Comparison of ENCODE assay signal across 25 mouse cellular contexts in the genomic region with DNA sequence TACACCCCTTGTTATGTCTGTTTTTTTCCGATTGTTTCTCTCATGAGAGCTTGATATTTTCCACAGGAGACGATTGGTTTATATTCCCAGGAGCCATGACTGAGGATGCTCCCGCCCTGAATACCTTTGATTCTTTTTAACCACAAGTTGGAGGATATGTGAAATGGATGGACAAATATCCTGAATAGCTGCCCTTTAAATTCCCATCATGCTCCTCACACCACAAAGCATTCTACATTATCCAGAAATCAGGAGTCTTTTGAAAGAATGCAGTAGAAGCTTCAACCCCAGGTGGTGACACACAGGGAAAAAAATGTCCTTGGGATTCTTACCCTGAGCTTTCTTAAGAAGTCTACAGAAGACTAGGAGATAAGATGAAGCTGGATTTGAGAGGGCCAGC.
"Had no signal": no experiment of that assay in that cellular context is flagged by ENCODE, and none has a peak within 500 bp of the region (broad histone marks: within the 10 kb centered on the region; RNA-seq: fewer than 3 reads in every experiment).

No protein-coding gene starts in this region.

- DNase-seq: gastrocnemius, postnatal 14 days; gastrocnemius, postnatal 36 days; heart, adult 11 months; heart, adult 2 months; heart, postnatal 14 days; heart, postnatal 36 days; kidney, adult 11 months; kidney, adult 2 months; kidney, adult 9 months; kidney, postnatal 14 days; kidney, postnatal 36 days; layer of hippocampus, adult 9-11 months; layer of hippocampus, postnatal 36 days; left cerebral cortex, postnatal 4 days had no signal

- H3K27ac ChIP-seq: heart, adult 2 months; heart, embryonic 13.5 days; heart, embryonic 15.5 days; hindbrain, embryonic 13.5 days; hindbrain, embryonic 15.5 days; hindbrain, postnatal 0 days; kidney, embryonic 15.5 days; kidney, postnatal 0 days; limb, embryonic 13.5 days; limb, embryonic 15.5 days; liver, embryonic 12.5 days; liver, embryonic 14.5 days had no signal

- H3K4me3 ChIP-seq: heart, adult 2 months; heart, embryonic 13.5 days; heart, embryonic 15.5 days; hindbrain, embryonic 13.5 days; hindbrain, embryonic 15.5 days; kidney, embryonic 15.5 days; limb, embryonic 13.5 days; limb, embryonic 15.5 days; liver, embryonic 12.5 days had no signal

- H3K4me1 ChIP-seq: heart, embryonic 13.5 days; heart, embryonic 15.5 days; hindbrain, embryonic 13.5 days; hindbrain, embryonic 15.5 days; kidney, embryonic 15.5 days; limb, embryonic 13.5 days; limb, embryonic 15.5 days; liver, embryonic 12.5 days had no signal
